Mouse (Mus musculus): ENCODE results near the gene Acox1. TPM values are rescaled to one million over a fixed set of nuclear protein-coding genes. Genes with fewer than 3 reads are reported as not detected.

Gene Acox1
- total and polyA plus RNA-seq, 3 experiments: 16.1 to 16.8 TPM; not detected in 1

DNA sequence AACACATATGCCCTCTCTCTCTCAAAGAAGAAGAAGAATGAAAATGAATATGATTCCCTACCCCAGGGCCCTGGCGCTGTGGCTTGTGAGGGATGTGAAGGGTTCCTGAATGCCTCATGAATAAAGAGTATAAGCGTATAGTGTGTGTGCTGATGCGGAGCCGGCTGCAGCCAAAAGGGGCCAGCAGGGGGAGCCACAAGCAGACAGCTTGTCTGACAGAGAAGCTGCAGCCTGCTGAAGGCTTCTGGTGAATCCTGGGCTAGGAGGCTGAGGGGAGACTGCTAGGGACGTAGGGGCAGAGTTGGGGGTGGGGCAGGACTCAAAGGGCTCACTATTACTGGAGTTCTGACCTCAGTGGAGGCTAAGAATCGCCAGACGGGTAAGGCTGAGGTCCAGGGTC, 16.3 kb upstream of the Acox1 start:
- H3K4me1 ChIP-seq (ENCODE audit: control insufficient read depth in 1 of 2, insufficient read depth in 2 of 2, low read length in 2 of 2): peaks cover 0 to 13% of the 10 kb centered on the region in 2 experiments; a peak in 1 of 4 replicates

DNA sequence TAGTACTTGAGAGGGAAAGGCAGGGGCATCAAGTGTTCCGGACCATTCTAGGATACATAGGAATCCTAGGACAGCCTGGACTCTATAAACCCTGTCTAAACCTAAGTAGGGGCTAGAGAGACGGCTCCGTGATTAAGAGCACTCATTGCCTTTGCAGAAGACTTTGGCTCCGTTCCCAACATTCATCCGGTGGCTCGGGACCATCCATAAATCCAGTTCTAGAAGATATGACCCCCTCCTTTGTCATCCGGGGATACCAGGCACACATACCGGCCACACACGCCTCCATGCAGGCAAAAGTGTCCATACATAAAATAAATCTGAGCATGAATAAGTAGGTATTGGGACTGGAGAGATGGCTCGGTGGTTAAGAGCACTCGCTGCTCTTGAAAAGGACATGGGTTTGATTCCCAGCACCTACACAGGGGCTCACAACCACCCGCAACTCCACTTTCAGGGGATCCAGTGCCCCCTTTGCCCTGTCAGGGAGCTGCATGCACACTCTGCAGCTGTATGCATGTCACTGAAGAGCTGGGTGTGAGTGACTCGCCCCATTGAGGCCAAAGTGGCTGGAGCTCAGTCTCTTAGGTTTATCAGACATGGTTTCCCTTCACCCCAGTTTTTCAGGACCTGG, 15.1 kb upstream of the Acox1 start:
- no peaks in the 10 kb centered on the region for H3K36me3 ChIP-seq (ENCODE audit: control insufficient read depth in 1 of 2, insufficient read depth in 2 of 2, low read length in 2 of 2)
- no peak for DNase-seq (ENCODE audit: low read depth, low spot score)
- H3K27me3 ChIP-seq (ENCODE audit: control insufficient read depth in 1 of 2, insufficient read depth in 2 of 2, low read length in 2 of 2): no peaks in the 10 kb centered on the region
- H3K9me3 ChIP-seq (replicated peaks; ENCODE audit: insufficient read depth, low read length): no peaks in the 10 kb centered on the region
- no peak overlapping the region for H3K4me3 ChIP-seq (ENCODE audit: control insufficient read depth in 1 of 2, insufficient read depth in 1 of 2, low read depth in 2 of 2, low read length in 2 of 2)
- H3K4me1 ChIP-seq (ENCODE audit: control insufficient read depth in 1 of 2, insufficient read depth in 2 of 2, low read length in 2 of 2): peaks cover 0 to 5% of the 10 kb centered on the region in 2 experiments; a peak in 1 of 4 replicates
- H3K27ac ChIP-seq (ENCODE audit: control insufficient read depth, low read depth, low read length): no peak overlapping the region
- H3K79me2 ChIP-seq (ENCODE audit: control insufficient read depth, insufficient read depth, low read length, poor library complexity): no peaks in the 10 kb centered on the region
- no peak overlapping the region for H3K9ac ChIP-seq (ENCODE audit: control insufficient read depth, low read depth, low read length, poor library complexity, severe bottlenecking)
- TF ChIP-seq ZNF384 (IDR thresholded peaks at IDR 0.05; ENCODE audit: low read depth, low read length) (no peak), EP300 (IDR thresholded peaks at IDR 0.05; ENCODE audit: low read depth in 1 of 2, low read length in 2 of 2) (no peak), MYC (IDR thresholded peaks at IDR 0.05; ENCODE audit: low read depth, low read length) (no peak), MEF2A (IDR thresholded peaks at IDR 0.05; ENCODE audit: extremely low read depth, insufficient replicate concordance, low read depth, low read length, poor library complexity, severe bottlenecking) (no peak), USF2 (IDR thresholded peaks at IDR 0.05; ENCODE audit: borderline replicate concordance in 1 of 2, insufficient read depth in 1 of 2, low read depth in 1 of 2, low read length in 2 of 2) (no peak), SIN3A (IDR thresholded peaks at IDR 0.05; ENCODE audit: low read length) (no peak), ZKSCAN1 (IDR thresholded peaks at IDR 0.05; ENCODE audit: low read depth, low read length) (no peak), MAX (IDR thresholded peaks at IDR 0.05; ENCODE audit: low read length) (no peak), MXI1 (IDR thresholded peaks at IDR 0.05; ENCODE audit: low read depth, low read length) (no peak), CTCF (IDR thresholded peaks at IDR 0.05 in 2 of 3, conservative IDR thresholded peaks at IDR 0.05 in 1 of 3; ENCODE audit: control insufficient read depth in 1 of 3, insufficient read depth in 1 of 3, low read depth in 2 of 3, low read length in 3 of 3, poor library complexity in 1 of 3, severe bottlenecking in 1 of 3) (no peak), BHLHE40 (IDR thresholded peaks at IDR 0.05; ENCODE audit: borderline replicate concordance, low read depth, low read length) (no peak), ZMIZ1 (IDR thresholded peaks at IDR 0.05; ENCODE audit: low read depth, low read length) (no peak), GABPA (IDR thresholded peaks at IDR 0.05; ENCODE audit: low read depth, low read length) (no peak)

More for the DNA sequence above, 16.3 kb upstream of the Acox1 start:
- TF ChIP-seq SMC3 (IDR thresholded peaks at IDR 0.05; ENCODE audit: low read depth, low read length) (peak; percentile 69), RCOR1 (IDR thresholded peaks at IDR 0.05; ENCODE audit: low read depth, low read length) (no peak), MAFK (IDR thresholded peaks at IDR 0.05; ENCODE audit: borderline replicate concordance, low read depth, low read length) (no peak), E2F4 (IDR thresholded peaks at IDR 0.05; ENCODE audit: borderline replicate concordance, low read depth, low read length) (no peak), CHD2 (IDR thresholded peaks at IDR 0.05; ENCODE audit: low read length) (no peak), ELF1 (IDR thresholded peaks at IDR 0.05; ENCODE audit: low read depth, low read length) (no peak), RAD21 (IDR thresholded peaks at IDR 0.05; ENCODE audit: low read depth, low read length) (peak; percentile 35), NRF1 (IDR thresholded peaks at IDR 0.05; ENCODE audit: insufficient read depth, low read depth, low read length, poor library complexity, severe bottlenecking) (no peak), TCF12 (IDR thresholded peaks at IDR 0.05; ENCODE audit: low read depth, low read length) (no peak), KAT2A (conservative IDR thresholded peaks at IDR 0.05; ENCODE audit: low read depth, low read length) (no peak), UBTF (IDR thresholded peaks at IDR 0.05; ENCODE audit: borderline replicate concordance, insufficient read depth, low read depth, low read length) (no peak), GATA1 (IDR thresholded peaks at IDR 0.05; ENCODE audit: low read depth, low read length) (no peak), ZMIZ1 (IDR thresholded peaks at IDR 0.05; ENCODE audit: low read depth, low read length) (no peak), POLR2AphosphoS2 (IDR thresholded peaks at IDR 0.05; ENCODE audit: low read length) (no peak), NELFE (IDR thresholded peaks at IDR 0.05; ENCODE audit: low read depth, low read length) (no peak), MEF2A (IDR thresholded peaks at IDR 0.05; ENCODE audit: extremely low read depth, insufficient replicate concordance, low read depth, low read length, poor library complexity, severe bottlenecking) (no peak), CHD1 (IDR thresholded peaks at IDR 0.05; ENCODE audit: low read depth, low read length) (no peak), MYC (IDR thresholded peaks at IDR 0.05; ENCODE audit: low read depth, low read length) (no peak), JUND (IDR thresholded peaks at IDR 0.05; ENCODE audit: low read depth, low read length) (no peak), CTCF (IDR thresholded peaks at IDR 0.05 in 2 of 3, conservative IDR thresholded peaks at IDR 0.05 in 1 of 3; ENCODE audit: control insufficient read depth in 1 of 3, insufficient read depth in 1 of 3, low read depth in 2 of 3, low read length in 3 of 3, poor library complexity in 1 of 3, severe bottlenecking in 1 of 3) (peak; percentile 56 to 87 (median 78)), ZC3H11A (IDR thresholded peaks at IDR 0.05; ENCODE audit: low read depth, low read length) (peak; percentile 24; the same call in 1 of the 2 replicates), GABPA (IDR thresholded peaks at IDR 0.05; ENCODE audit: low read depth, low read length) (no peak), SIN3A (IDR thresholded peaks at IDR 0.05; ENCODE audit: low read length) (no peak), POLR2AphosphoS5 (IDR thresholded peaks at IDR 0.05; ENCODE audit: borderline replicate concordance, low read depth, low read length) (no peak), TBP (IDR thresholded peaks at IDR 0.05; ENCODE audit: low read depth, low read length) (no peak)
- DNase-seq (ENCODE audit: low read depth, low spot score): peak; percentile 69
- H3K36me3 ChIP-seq (ENCODE audit: control insufficient read depth in 1 of 2, insufficient read depth in 2 of 2, low read length in 2 of 2): no peaks in the 10 kb centered on the region
- no peaks in the 10 kb centered on the region for H3K9me3 ChIP-seq (replicated peaks; ENCODE audit: insufficient read depth, low read length)
- H3K9ac ChIP-seq (ENCODE audit: control insufficient read depth, low read depth, low read length, poor library complexity, severe bottlenecking): no peak overlapping the region
- H3K27ac ChIP-seq (ENCODE audit: control insufficient read depth, low read depth, low read length): no peak overlapping the region
- H3K27me3 ChIP-seq (ENCODE audit: control insufficient read depth in 1 of 2, insufficient read depth in 2 of 2, low read length in 2 of 2): no peaks in the 10 kb centered on the region
- no peak overlapping the region for H3K4me3 ChIP-seq (ENCODE audit: control insufficient read depth in 1 of 2, insufficient read depth in 1 of 2, low read depth in 2 of 2, low read length in 2 of 2)
- no peaks in the 10 kb centered on the region for H3K79me2 ChIP-seq (ENCODE audit: control insufficient read depth, insufficient read depth, low read length, poor library complexity)
